Mouse (Mus musculus) hindbrain, embryonic 12.5 days (tissue): ENCODE measurements around the gene Zfp536. TPM values are rescaled to one million over a fixed set of nuclear protein-coding genes. Genes with fewer than 3 reads are reported as not detected.
A peak's percentile ranks its signal among the peaks of the same experiment; 100 is the strongest.

Experiments
- ATAC-seq: fragments of 200-750 bp; cut with Nextera tagmentation; 2 replicates; pipeline ENCODE4 v1.8.0; 2017; ENCODE audit warnings: moderate TSS enrichment; ENCODE audit not compliant: low FRiP score
- H3K27ac ChIP-seq: fragments of 300-500 bp; sonication (generic); 2 replicates; pipeline ENCODE4 v1.5.1; 2016; ENCODE audit warnings: mild to moderate bottlenecking
- H3K27me3 ChIP-seq: fragments of 300-500 bp; sonication (generic); 2 replicates; pipeline ENCODE4 v1.6.1; 2016; ENCODE audit warnings: mild to moderate bottlenecking
- H3K36me3 ChIP-seq: fragments of 300-500 bp; sonication (generic); 2 replicates; pipeline ENCODE4 v1.6.1; 2016; ENCODE audit warnings: mild to moderate bottlenecking
- H3K4me1 ChIP-seq: fragments of 300-500 bp; sonication (generic); 2 replicates; pipeline ENCODE4 v1.6.1; 2016
- H3K4me2 ChIP-seq: fragments of 300-500 bp; sonication (generic); replicated peaks from 2 replicates; pipeline ENCODE4 v1.6.1; 2016; ENCODE audit warnings: mild to moderate bottlenecking
- H3K4me3 ChIP-seq: fragments of 300-500 bp; sonication (generic); 2 replicates; pipeline ENCODE4 v1.5.1; 2016; ENCODE audit warnings: mild to moderate bottlenecking
- H3K9ac ChIP-seq: fragments of 300-500 bp; sonication (generic); 2 replicates; pipeline ENCODE4 v1.6.1; 2016; ENCODE audit warnings: mild to moderate bottlenecking, moderate library complexity
- H3K9me3 ChIP-seq: fragments of 300-500 bp; sonication (generic); replicated peaks from 2 replicates; pipeline ENCODE4 v1.6.1; 2016; ENCODE audit warnings: mild to moderate bottlenecking
- WGBS: fragments of 180-500 bp; shearing (Covaris S2); methylation state at CpG from one replicate; pipeline ENCODE4 v1.1.7; 2016; 5-methylcytosine and 5-hydroxymethylcytosine counted together
- polyA plus RNA-seq: library from polyadenylated mRNA; unstranded; fragments of >200 nt; fragmentation: Nextera tagmentation; extraction: Ambion mirVana; gene quantifications from 2 replicates; pipeline ENCODE4 v1.2.1, GENCODE M21; 2016

The Zfp536 gene
- polyA plus RNA-seq, 1 experiment from 2014 or later, result 49.1 TPM

GRCm38 (mm10) chr7:37473311-37474084 is 299.9 kb downstream of the Zfp536 start:
- H3K36me3 ChIP-seq, result no peaks in the 10 kb centered on the region
- H3K9me3 ChIP-seq, result no peaks in the 10 kb centered on the region
- no peak overlapping the region for H3K9ac ChIP-seq
- ATAC-seq, result no peak
- 66% methylated on average over 24 of the region's 24 CpGs for WGBS
- H3K4me1 ChIP-seq, result no peaks in the 10 kb centered on the region
- no peak overlapping the region for H3K4me2 ChIP-seq
- no peak overlapping the region for H3K27ac ChIP-seq
- no peaks in the 10 kb centered on the region for H3K27me3 ChIP-seq
- H3K4me3 ChIP-seq, result no peak overlapping the region

- ATAC-seq, result no peak
- peaks cover 5% of the 10 kb centered on the region for H3K4me1 ChIP-seq
- H3K27ac ChIP-seq, result no peak overlapping the region
- H3K36me3 ChIP-seq, result no peaks in the 10 kb centered on the region
- H3K9me3 ChIP-seq, result no peaks in the 10 kb centered on the region
- 50% methylated on average over 8 of the region's 8 CpGs for WGBS
- H3K4me3 ChIP-seq, result no peak overlapping the region
- H3K27me3 ChIP-seq, result no peaks in the 10 kb centered on the region
- no peak overlapping the region for H3K9ac ChIP-seq
- no peak overlapping the region for H3K4me2 ChIP-seq
These were observed 301.7 kb downstream of the Zfp536 start for GRCm38 (mm10) chr7:37471726-37472125.

- no peaks in the 10 kb centered on the region for H3K27me3 ChIP-seq
- no peak for ATAC-seq
These were observed 306.8 kb downstream of the Zfp536 start for GRCm38 (mm10) chr7:37466477-37467243.

GRCm38 (mm10) chr7:37464186-37464721 is 309.2 kb downstream of the Zfp536 start:
- no peak overlapping the region for H3K9ac ChIP-seq
- no peak for ATAC-seq
- no peak overlapping the region for H3K4me2 ChIP-seq
- H3K36me3 ChIP-seq, result no peaks in the 10 kb centered on the region
- no peak overlapping the region for H3K4me3 ChIP-seq
- no peak overlapping the region for H3K27ac ChIP-seq
- peaks cover 16% of the 10 kb centered on the region for H3K4me1 ChIP-seq
- WGBS, result 47% methylated on average over 7 of the region's 7 CpGs
- H3K27me3 ChIP-seq, result no peaks in the 10 kb centered on the region
- no peaks in the 10 kb centered on the region for H3K9me3 ChIP-seq

More at GRCm38 (mm10) chr7:37466477-37467243, 306.8 kb downstream of the Zfp536 start:
- no peak overlapping the region for H3K4me2 ChIP-seq
- H3K36me3 ChIP-seq, result no peaks in the 10 kb centered on the region
- H3K9me3 ChIP-seq, result no peaks in the 10 kb centered on the region
- no peak overlapping the region for H3K27ac ChIP-seq
- H3K4me1 ChIP-seq, result peaks cover 16% of the 10 kb centered on the region
- 30% methylated on average over 9 of the region's 9 CpGs for WGBS
- no peak overlapping the region for H3K9ac ChIP-seq
- no peak overlapping the region for H3K4me3 ChIP-seq

- H3K27me3 ChIP-seq, result no peaks in the 10 kb centered on the region
- ATAC-seq, result no peak
- no peak overlapping the region for H3K27ac ChIP-seq
- H3K4me3 ChIP-seq, result no peak overlapping the region
- no peak overlapping the region for H3K9ac ChIP-seq
- H3K4me2 ChIP-seq, result no peak overlapping the region
- H3K36me3 ChIP-seq, result peaks cover 6% of the 10 kb centered on the region; the same call in 1 of the 2 replicates
- H3K9me3 ChIP-seq, result 0 out of 2 replicates have a peak, but pooled peaks cover 6% of the 10 kb centered on the region
- WGBS, result 83% methylated on average over 3 of the region's 3 CpGs
- no peaks in the 10 kb centered on the region for H3K4me1 ChIP-seq
These were observed 325.9 kb downstream of the Zfp536 start for GRCm38 (mm10) chr7:37447523-37447922.

GRCm38 (mm10) chr7:37439912-37440311 is 333.5 kb downstream of the Zfp536 start:
- ATAC-seq, result peak; percentile 56; the same call in 1 of the 2 replicates
- 81% methylated on average over 13 of the region's 13 CpGs for WGBS
- H3K9me3 ChIP-seq, result 0 out of 2 replicates have a peak, but pooled peaks cover 6% of the 10 kb centered on the region
- peaks cover 6% of the 10 kb centered on the region; the same call in 1 of the 2 replicates for H3K36me3 ChIP-seq
- H3K4me2 ChIP-seq, result no peak overlapping the region
- H3K4me3 ChIP-seq, result no peak overlapping the region
- no peak overlapping the region for H3K9ac ChIP-seq
- H3K4me1 ChIP-seq, result peaks cover 11% of the 10 kb centered on the region; the same call in 1 of the 2 replicates
- H3K27me3 ChIP-seq, result no peaks in the 10 kb centered on the region
- H3K27ac ChIP-seq, result no peak overlapping the region

GRCm38 (mm10) chr7:37439117-37439844 is 334.2 kb downstream of the Zfp536 start:
- ATAC-seq, result peak; percentile 88
- Histone ChIP-seq H3K27ac (peak overlapping the region; percentile 37; the same call in 1 of the 2 replicates), H3K9me3 (0 out of 2 replicates have a peak, but pooled peaks cover 1% of the 10 kb centered on the region), H3K9ac (no peak overlapping the region), H3K4me3 (no peak overlapping the region), H3K36me3 (peaks cover under 1% of the 10 kb centered on the region; the same call in 1 of the 2 replicates), H3K4me2 (0 out of 2 replicates have a peak overlapping the region, but pooled peaks have one; percentile 15), H3K4me1 (peaks cover 11% of the 10 kb centered on the region; the same call in 1 of the 2 replicates), H3K27me3 (no peaks in the 10 kb centered on the region)
- 44% methylated on average over 16 of the region's 16 CpGs for WGBS

GRCm38 (mm10) chr7:37437887-37438286 is 335.6 kb downstream of the Zfp536 start:
- 90% methylated on average over 3 of the region's 3 CpGs for WGBS
- Histone ChIP-seq H3K4me3 (no peak overlapping the region), H3K9me3 (no peaks in the 10 kb centered on the region), H3K27ac (no peak overlapping the region), H3K4me2 (no peak overlapping the region), H3K9ac (no peak overlapping the region), H3K4me1 (peaks cover 18% of the 10 kb centered on the region), H3K27me3 (no peaks in the 10 kb centered on the region), H3K36me3 (no peaks in the 10 kb centered on the region)
- no peak for ATAC-seq

GRCm38 (mm10) chr7:37433156-37433555 is 340.3 kb downstream of the Zfp536 start:
- Histone ChIP-seq H3K36me3 (no peaks in the 10 kb centered on the region), H3K27ac (no peak overlapping the region), H3K4me3 (no peak overlapping the region), H3K9ac (no peak overlapping the region), H3K4me1 (peaks cover 8% of the 10 kb centered on the region), H3K9me3 (no peaks in the 10 kb centered on the region), H3K27me3 (no peaks in the 10 kb centered on the region), H3K4me2 (no peak overlapping the region)
- 51% methylated on average over 7 of the region's 7 CpGs for WGBS
- no peak for ATAC-seq

- Histone ChIP-seq H3K27me3 (no peaks in the 10 kb centered on the region), H3K4me2 (no peak overlapping the region), H3K36me3 (no peaks in the 10 kb centered on the region), H3K9ac (no peak overlapping the region), H3K4me3 (no peak overlapping the region), H3K27ac (no peak overlapping the region), H3K9me3 (no peaks in the 10 kb centered on the region), H3K4me1 (peaks cover 8% of the 10 kb centered on the region)
- 70% methylated on average over 10 of the region's 10 CpGs for WGBS
- no peak for ATAC-seq
These were observed 342.0 kb downstream of the Zfp536 start for GRCm38 (mm10) chr7:37431471-37431870.

GRCm38 (mm10) chr7:37426061-37426460 is 347.4 kb downstream of the Zfp536 start:
- no peaks in the 10 kb centered on the region for H3K27me3 ChIP-seq
- ATAC-seq, result no peak
- H3K9me3 ChIP-seq, result no peaks in the 10 kb centered on the region
- H3K4me2 ChIP-seq, result no peak overlapping the region
- no peak overlapping the region for H3K27ac ChIP-seq
- no peaks in the 10 kb centered on the region for H3K36me3 ChIP-seq
- no peak overlapping the region for H3K4me3 ChIP-seq
- H3K4me1 ChIP-seq, result no peaks in the 10 kb centered on the region
- H3K9ac ChIP-seq, result no peak overlapping the region

GRCm38 (mm10) chr7:37422966-37423365 is 350.5 kb downstream of the Zfp536 start:
- Histone ChIP-seq H3K4me2 (no peak overlapping the region), H3K4me3 (no peak overlapping the region), H3K4me1 (no peaks in the 10 kb centered on the region), H3K36me3 (no peaks in the 10 kb centered on the region), H3K27ac (no peak overlapping the region), H3K9me3 (no peaks in the 10 kb centered on the region), H3K27me3 (no peaks in the 10 kb centered on the region), H3K9ac (no peak overlapping the region)
- 59% methylated on average over 2 of the region's 2 CpGs for WGBS
- ATAC-seq, result no peak
